Mouse (Mus musculus): Measurements from ENCODE around the gene 6030445D17Rik. TPM values are rescaled to one million over a fixed set of nuclear protein-coding genes. Genes with fewer than 3 reads are reported as not detected.

Gene 6030445D17Rik
- polyA plus RNA-seq, 1 experiment from 2014 or later = 0.12 TPM

GRCm38 (mm10) chr4:136452792-136453191, 9.3 kb upstream of the 6030445D17Rik start:
- no peak for ATAC-seq (ENCODE audit: low FRiP score, low TSS enrichment)
- Histone ChIP-seq H3K27me3 (ENCODE audit: control insufficient read depth, insufficient read depth, low read length) (no peaks in the 10 kb centered on the region), H3K36me3 (ENCODE audit: control insufficient read depth, insufficient read depth, low read length) (no peaks in the 10 kb centered on the region), H3K4me1 (ENCODE audit: control insufficient read depth, insufficient read depth, low read length) (no peaks in the 10 kb centered on the region), H3K27ac (replicated peaks; ENCODE audit: low read depth, low read length) (no peak overlapping the region), H3K4me3 (replicated peaks; ENCODE audit: low read depth, low read length) (no peak overlapping the region), H3K9me3 (ENCODE audit: control insufficient read depth, low read length) (no peaks in the 10 kb centered on the region), H3K4me2 (ENCODE audit: low read length) (no peak overlapping the region), H3K9ac (replicated peaks; ENCODE audit: low read length) (no peak overlapping the region)
- no peak for DNase-seq
- 81% methylated on average over 5 of the region's 5 CpGs for WGBS

- Histone ChIP-seq H3K4me2 (ENCODE audit: low read length) (peak overlapping the region; percentile 29; the same call in 1 of the 2 replicates), H3K9me3 (ENCODE audit: control insufficient read depth, low read length) (no peaks in the 10 kb centered on the region), H3K27me3 (ENCODE audit: control insufficient read depth, insufficient read depth, low read length) (no peaks in the 10 kb centered on the region), H3K27ac (replicated peaks; ENCODE audit: low read depth, low read length) (no peak overlapping the region), H3K4me3 (replicated peaks; ENCODE audit: low read depth, low read length) (no peak overlapping the region), H3K4me1 (ENCODE audit: control insufficient read depth, insufficient read depth, low read length) (no peaks in the 10 kb centered on the region), H3K36me3 (ENCODE audit: control insufficient read depth, insufficient read depth, low read length) (no peaks in the 10 kb centered on the region), H3K9ac (replicated peaks; ENCODE audit: low read length) (no peak overlapping the region)
- no peak for ATAC-seq (ENCODE audit: low FRiP score, low TSS enrichment)
- 13% methylated on average over 10 of the region's 10 CpGs for WGBS
- peak; percentile 91 for DNase-seq
These were observed 7.2 kb upstream of the 6030445D17Rik start for GRCm38 (mm10) chr4:136454850-136455260.

GRCm38 (mm10) chr4:136456516-136457218, 5.4 kb upstream of the 6030445D17Rik start:
- H3K4me3 ChIP-seq (replicated peaks; ENCODE audit: low read depth, low read length) = no peak overlapping the region
- H3K36me3 ChIP-seq (ENCODE audit: control insufficient read depth, insufficient read depth, low read length) = no peaks in the 10 kb centered on the region
- no peaks in the 10 kb centered on the region for H3K9me3 ChIP-seq (ENCODE audit: control insufficient read depth, low read length)
- ATAC-seq (ENCODE audit: low FRiP score, low TSS enrichment) (no peak), DNase-seq (no peak)
- H3K27ac ChIP-seq (replicated peaks; ENCODE audit: low read depth, low read length) = no peak overlapping the region
- H3K9ac ChIP-seq (replicated peaks; ENCODE audit: low read length) = no peak overlapping the region
- WGBS = 95% methylated on average over 6 of the region's 6 CpGs
- peaks cover 7% of the 10 kb centered on the region; the same call in 1 of the 2 replicates for H3K27me3 ChIP-seq (ENCODE audit: control insufficient read depth, insufficient read depth, low read length)
- H3K4me2 ChIP-seq (ENCODE audit: low read length) = no peak overlapping the region
- H3K4me1 ChIP-seq (ENCODE audit: control insufficient read depth, insufficient read depth, low read length) = no peaks in the 10 kb centered on the region

GRCm38 (mm10) chr4:136458276-136458675, 3.8 kb upstream of the 6030445D17Rik start:
- H3K27me3 ChIP-seq (ENCODE audit: control insufficient read depth, insufficient read depth, low read length) = peaks cover 15% of the 10 kb centered on the region
- H3K36me3 ChIP-seq (ENCODE audit: control insufficient read depth, insufficient read depth, low read length) = no peaks in the 10 kb centered on the region
- H3K9me3 ChIP-seq (ENCODE audit: control insufficient read depth, low read length) = no peaks in the 10 kb centered on the region
- no peak overlapping the region for H3K4me2 ChIP-seq (ENCODE audit: low read length)
- H3K4me1 ChIP-seq (ENCODE audit: control insufficient read depth, insufficient read depth, low read length) = peaks cover 5% of the 10 kb centered on the region; the same call in 1 of the 2 replicates
- H3K4me3 ChIP-seq (replicated peaks; ENCODE audit: low read depth, low read length) = no peak overlapping the region
- WGBS = 83% methylated on average over 7 of the region's 7 CpGs
- no peak overlapping the region for H3K27ac ChIP-seq (replicated peaks; ENCODE audit: low read depth, low read length)
- H3K9ac ChIP-seq (replicated peaks; ENCODE audit: low read length) = no peak overlapping the region
- ATAC-seq (ENCODE audit: low FRiP score, low TSS enrichment) (no peak), DNase-seq (no peak)

- H3K4me1 ChIP-seq (ENCODE audit: control insufficient read depth, insufficient read depth, low read length) = peaks cover 8% of the 10 kb centered on the region; the same call in 1 of the 2 replicates
- ATAC-seq (ENCODE audit: low FRiP score, low TSS enrichment) (no peak), DNase-seq (no peak)
- H3K36me3 ChIP-seq (ENCODE audit: control insufficient read depth, insufficient read depth, low read length) = no peaks in the 10 kb centered on the region
- H3K9ac ChIP-seq (replicated peaks; ENCODE audit: low read length) = no peak overlapping the region
- H3K27me3 ChIP-seq (ENCODE audit: control insufficient read depth, insufficient read depth, low read length) = peaks cover 22% of the 10 kb centered on the region
- no peaks in the 10 kb centered on the region for H3K9me3 ChIP-seq (ENCODE audit: control insufficient read depth, low read length)
- H3K4me2 ChIP-seq (ENCODE audit: low read length) = no peak overlapping the region
- no peak overlapping the region for H3K4me3 ChIP-seq (replicated peaks; ENCODE audit: low read depth, low read length)
- 79% methylated on average over 12 of the region's 12 CpGs for WGBS
- no peak overlapping the region for H3K27ac ChIP-seq (replicated peaks; ENCODE audit: low read depth, low read length)
These were observed 2.8 kb upstream of the 6030445D17Rik start for GRCm38 (mm10) chr4:136459210-136459609.

GRCm38 (mm10) chr4:136461206-136461605, 844 bp upstream of the 6030445D17Rik start:
- WGBS = 35% methylated on average over 4 of the region's 4 CpGs
- H3K4me2 ChIP-seq (ENCODE audit: low read length) = peak overlapping the region; percentile 95; the same call in 1 of the 2 replicates
- no peak for ATAC-seq (ENCODE audit: low FRiP score, low TSS enrichment)

GRCm38 (mm10) chr4:136461761-136462085, 327 bp upstream of the 6030445D17Rik start:
- no peak for ATAC-seq (ENCODE audit: low FRiP score, low TSS enrichment)
- Histone ChIP-seq H3K4me2 (ENCODE audit: low read length) (peak overlapping the region; percentile 95), H3K4me3 (replicated peaks; ENCODE audit: low read depth, low read length) (peak overlapping the region; percentile 61), H3K27me3 (ENCODE audit: control insufficient read depth, insufficient read depth, low read length) (peaks cover 28% of the 10 kb centered on the region), H3K9me3 (ENCODE audit: control insufficient read depth, low read length) (no peaks in the 10 kb centered on the region), H3K27ac (replicated peaks; ENCODE audit: low read depth, low read length) (no peak overlapping the region), H3K36me3 (ENCODE audit: control insufficient read depth, insufficient read depth, low read length) (no peaks in the 10 kb centered on the region), H3K4me1 (ENCODE audit: control insufficient read depth, insufficient read depth, low read length) (peaks cover 8% of the 10 kb centered on the region; the same call in 1 of the 2 replicates), H3K9ac (replicated peaks; ENCODE audit: low read length) (peak overlapping the region; percentile 57)
- 7% methylated on average over 6 of the region's 6 CpGs for WGBS
- no peak for DNase-seq

More at GRCm38 (mm10) chr4:136461206-136461605, 844 bp upstream of the 6030445D17Rik start:
- H3K9me3 ChIP-seq (ENCODE audit: control insufficient read depth, low read length) = no peaks in the 10 kb centered on the region
- no peaks in the 10 kb centered on the region for H3K36me3 ChIP-seq (ENCODE audit: control insufficient read depth, insufficient read depth, low read length)
- no peak for DNase-seq
- peaks cover 28% of the 10 kb centered on the region for H3K27me3 ChIP-seq (ENCODE audit: control insufficient read depth, insufficient read depth, low read length)
- no peak overlapping the region for H3K4me3 ChIP-seq (replicated peaks; ENCODE audit: low read depth, low read length)
- H3K27ac ChIP-seq (replicated peaks; ENCODE audit: low read depth, low read length) = no peak overlapping the region
- peaks cover 8% of the 10 kb centered on the region; the same call in 1 of the 2 replicates for H3K4me1 ChIP-seq (ENCODE audit: control insufficient read depth, insufficient read depth, low read length)
- H3K9ac ChIP-seq (replicated peaks; ENCODE audit: low read length) = no peak overlapping the region

GRCm38 (mm10) chr4:136462839-136463178, 759 bp downstream of the 6030445D17Rik start:
- Histone ChIP-seq H3K4me1 (ENCODE audit: control insufficient read depth, insufficient read depth, low read length) (peaks cover 8% of the 10 kb centered on the region; the same call in 1 of the 2 replicates), H3K27me3 (ENCODE audit: control insufficient read depth, insufficient read depth, low read length) (peaks cover 28% of the 10 kb centered on the region), H3K27ac (replicated peaks; ENCODE audit: low read depth, low read length) (no peak overlapping the region), H3K4me2 (ENCODE audit: low read length) (peak overlapping the region; percentile 95), H3K9ac (replicated peaks; ENCODE audit: low read length) (peak overlapping the region; percentile 57), H3K9me3 (ENCODE audit: control insufficient read depth, low read length) (no peaks in the 10 kb centered on the region), H3K36me3 (ENCODE audit: control insufficient read depth, insufficient read depth, low read length) (no peaks in the 10 kb centered on the region), H3K4me3 (replicated peaks; ENCODE audit: low read depth, low read length) (peak overlapping the region; percentile 61)
- DNase-seq (peak; percentile 65), ATAC-seq (ENCODE audit: low FRiP score, low TSS enrichment) (peak; percentile 37; the same call in 1 of the 2 replicates)
- WGBS = 0% methylated on average over 8 of the region's 8 CpGs

- H3K27me3 ChIP-seq (ENCODE audit: control insufficient read depth, insufficient read depth, low read length) = peaks cover 28% of the 10 kb centered on the region
- WGBS = 15% methylated on average over 9 of the region's 9 CpGs
- peak overlapping the region; percentile 95 for H3K4me2 ChIP-seq (ENCODE audit: low read length)
- ATAC-seq (ENCODE audit: low FRiP score, low TSS enrichment) (no peak), DNase-seq (no peak)
- no peaks in the 10 kb centered on the region for H3K9me3 ChIP-seq (ENCODE audit: control insufficient read depth, low read length)
- no peaks in the 10 kb centered on the region for H3K36me3 ChIP-seq (ENCODE audit: control insufficient read depth, insufficient read depth, low read length)
- no peak overlapping the region for H3K27ac ChIP-seq (replicated peaks; ENCODE audit: low read depth, low read length)
- peaks cover 8% of the 10 kb centered on the region; the same call in 1 of the 2 replicates for H3K4me1 ChIP-seq (ENCODE audit: control insufficient read depth, insufficient read depth, low read length)
- no peak overlapping the region for H3K9ac ChIP-seq (replicated peaks; ENCODE audit: low read length)
- peak overlapping the region; percentile 61; the same call in 1 of the 2 replicates for H3K4me3 ChIP-seq (replicated peaks; ENCODE audit: low read depth, low read length)
These were observed 1.4 kb downstream of the 6030445D17Rik start for GRCm38 (mm10) chr4:136463436-136463835.

Data from midbrain, embryonic 14.5 days (tissue).